Mouse (Mus musculus) mouse embryonic stem cell (cell line): Measurements from ENCODE around the gene Olfr1440.

ENCODE experiments used
- in situ Hi-C, 2 experiments: fragments of 300-500 bp; cut with MboI; formaldehyde crosslinking; loops; 1 replicate in 1 of 2; 3 replicates in 1 of 2; pipeline ENCODE4 v1.14.3; 2019 to 2020; ENCODE audit warnings: low sequenced_read_pairs in 2 of 2, low pct_unique_long_range_greater_than_20kb in 1 of 2, mixed read lengths in 1 of 2; ENCODE audit not compliant: unreplicated experiment in 1 of 2

The Olfr1440 gene

DNA sequence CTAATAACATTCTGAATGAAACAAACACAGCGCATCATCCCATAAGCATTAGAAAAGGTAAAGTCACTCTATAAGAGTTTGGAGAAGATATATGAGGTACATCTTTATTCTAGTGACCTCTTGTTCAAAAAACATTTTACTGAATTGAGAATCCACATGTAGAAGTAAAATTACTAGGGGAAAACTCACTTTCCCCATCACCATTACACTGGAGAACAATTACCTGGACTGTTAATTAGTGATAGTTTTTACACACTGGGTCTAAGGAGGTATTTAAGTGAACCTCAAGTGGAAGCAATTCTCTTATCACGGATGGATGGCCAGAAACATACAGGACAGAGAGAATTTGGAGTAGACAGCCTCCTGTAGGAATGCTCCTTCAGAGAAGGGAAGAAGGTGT, at the start of gene Olfr1440:
TSS of gene Olfr1440 (plus strand) at position 301 of the 400 bp plus-strand sequence.
- in situ Hi-C loops: no loop called here

- in situ Hi-C loops: no loop called here
These were observed 14.1 kb upstream of the Olfr1440 start for GRCm38 (mm10) chr19:12373004-12373403.

DNA sequence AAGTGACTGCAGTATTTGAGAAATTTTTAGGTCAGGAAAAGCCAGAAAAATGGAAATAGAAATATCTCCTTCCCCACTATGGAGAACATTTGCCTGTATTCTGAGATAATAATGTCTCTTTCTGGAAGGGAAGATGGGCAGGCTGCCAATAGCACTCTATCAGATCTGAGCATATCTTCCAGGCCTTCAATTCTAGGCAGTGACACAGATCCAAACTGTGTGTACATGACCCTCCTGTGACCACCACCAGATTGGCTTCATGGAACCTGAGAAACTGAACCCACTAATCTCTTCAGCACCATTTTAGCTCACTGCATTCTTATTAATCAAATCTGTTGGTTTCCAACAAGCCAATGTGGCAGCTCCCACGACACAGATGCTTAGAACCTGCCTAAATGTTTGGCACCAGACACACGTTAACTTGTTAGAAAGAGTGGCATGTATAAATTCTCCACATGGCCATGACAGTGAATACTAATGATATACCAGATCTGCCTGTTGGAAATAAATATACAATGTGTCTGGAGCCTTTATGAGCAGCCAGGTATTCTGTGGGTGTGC, 12.5 kb upstream of the Olfr1440 start:
- in situ Hi-C loops: no loop called here

DNA sequence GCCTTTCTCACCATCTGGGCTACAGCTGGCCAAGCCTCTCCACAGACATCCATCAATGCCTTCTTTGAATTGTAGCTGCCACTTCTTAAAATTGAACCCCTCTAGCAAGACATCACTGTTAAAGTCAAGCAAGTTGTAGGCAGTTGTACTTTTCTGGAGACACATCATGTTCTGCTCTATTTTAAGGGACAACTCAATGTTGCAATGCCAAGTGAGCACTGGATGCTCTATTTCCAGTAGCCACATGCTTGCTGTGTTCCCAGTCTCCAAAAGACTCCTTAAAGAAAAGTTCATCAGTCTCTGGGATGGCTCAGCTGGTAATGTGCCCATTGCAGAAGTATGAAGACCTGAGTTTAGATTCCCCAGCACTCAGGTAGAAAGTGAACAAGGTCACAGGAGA, 26.7 kb downstream of the Olfr1440 start:
- in situ Hi-C loops: loop anchor here in 1 of 2 experiments (10.0 kb wide), 1 partner anchor 279 kb away; no protein-coding TSS in a partner anchor

GRCm38 (mm10) chr19:12417361-12417760, 30.3 kb downstream of the Olfr1440 start, which contains the start of gene Olfr1441:
TSS of gene Olfr1441 (plus strand) at chr19:12417433.
- in situ Hi-C loops: loop anchor here in 1 of 2 experiments (10.0 kb wide), 1 partner anchor 283 kb away; no protein-coding TSS in a partner anchor

GRCm38 (mm10) chr19:12418312-12418711, 31.2 kb downstream of the Olfr1440 start:
- in situ Hi-C loops: loop anchor here in 1 of 2 experiments (10.0 kb wide), 1 partner anchor 284 kb away; no protein-coding TSS in a partner anchor

GRCm38 (mm10) chr19:12420555-12420954, 33.5 kb downstream of the Olfr1440 start:
- in situ Hi-C loops: loop anchor here in 1 of 2 experiments (5.0 kb wide), 1 partner anchor 288 kb away; no protein-coding TSS in a partner anchor

GRCm38 (mm10) chr19:12421680-12422079, 34.6 kb downstream of the Olfr1440 start:
- in situ Hi-C loops: loop anchor here in 1 of 2 experiments (5.0 kb wide), 1 partner anchor 289 kb away; no protein-coding TSS in a partner anchor

DNA sequence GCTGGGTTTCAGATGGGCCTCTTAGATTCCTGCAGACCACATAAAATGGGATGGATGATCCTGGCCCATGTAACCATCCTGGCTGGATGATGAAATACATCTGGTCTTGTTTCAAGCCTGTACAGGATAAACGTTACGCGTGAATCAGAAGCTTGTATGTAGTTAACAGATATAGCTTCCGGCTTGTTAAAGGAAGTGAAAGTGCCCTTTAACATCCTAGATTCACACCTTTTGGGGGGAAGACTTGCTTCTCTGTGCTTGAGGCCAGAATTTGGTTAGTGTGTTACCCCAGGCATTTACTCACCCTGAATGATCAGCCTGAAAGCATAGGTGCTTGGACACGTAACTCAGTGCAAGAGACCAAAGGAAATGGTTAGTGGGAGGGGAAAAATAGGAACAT, 40.0 kb downstream of the Olfr1440 start:
- in situ Hi-C loops: no loop called here

- in situ Hi-C loops: no loop called here
These were observed 40.5 kb downstream of the Olfr1440 start, which contains the start of gene Pfpl for GRCm38 (mm10) chr19:12427605-12428004. TSS of gene Pfpl (plus strand) at chr19:12427905.

- in situ Hi-C loops: no loop called here
These were observed 46.0 kb downstream of the Olfr1440 start for GRCm38 (mm10) chr19:12433033-12433432.

- in situ Hi-C loops: no loop called here
These were observed 47.9 kb downstream of the Olfr1440 start for GRCm38 (mm10) chr19:12435011-12435416.

DNA sequence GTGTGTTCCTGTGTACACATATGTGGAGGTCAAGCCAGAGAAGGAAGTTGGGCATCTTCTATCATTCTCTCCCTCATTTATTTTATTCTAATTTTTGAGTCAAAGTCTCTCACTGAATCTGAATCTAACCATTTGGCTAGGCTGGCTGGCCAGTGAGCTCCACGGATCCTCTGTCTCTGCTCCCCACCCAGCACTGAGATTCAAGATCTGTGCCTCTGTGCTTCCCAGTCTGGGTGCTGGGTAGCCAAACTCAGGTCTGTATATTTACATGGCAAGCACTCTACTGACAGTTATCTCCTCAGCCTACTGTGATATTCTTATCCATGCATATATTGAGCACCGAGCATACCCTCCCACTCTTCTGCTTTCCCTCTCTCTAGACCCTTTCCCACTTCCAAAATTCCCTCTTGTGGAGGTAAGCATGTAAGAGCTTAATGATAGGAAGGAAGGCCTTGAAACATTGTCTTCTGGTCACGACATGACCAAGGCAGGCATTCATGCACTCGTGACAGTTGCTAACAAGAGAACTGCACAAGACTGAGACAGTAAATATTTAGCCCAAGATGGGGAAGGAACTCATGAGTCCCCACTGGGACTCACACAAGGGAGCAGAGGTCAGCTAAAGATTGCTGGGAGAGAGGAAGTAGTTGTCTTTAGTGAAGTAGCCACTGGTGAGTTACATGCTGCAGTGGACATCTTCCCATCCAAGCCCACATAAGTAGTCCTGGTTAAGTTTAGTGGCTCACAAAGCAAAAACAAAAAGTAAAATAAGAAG, 48.9 kb downstream of the Olfr1440 start:
- in situ Hi-C loops: no loop called here

DNA sequence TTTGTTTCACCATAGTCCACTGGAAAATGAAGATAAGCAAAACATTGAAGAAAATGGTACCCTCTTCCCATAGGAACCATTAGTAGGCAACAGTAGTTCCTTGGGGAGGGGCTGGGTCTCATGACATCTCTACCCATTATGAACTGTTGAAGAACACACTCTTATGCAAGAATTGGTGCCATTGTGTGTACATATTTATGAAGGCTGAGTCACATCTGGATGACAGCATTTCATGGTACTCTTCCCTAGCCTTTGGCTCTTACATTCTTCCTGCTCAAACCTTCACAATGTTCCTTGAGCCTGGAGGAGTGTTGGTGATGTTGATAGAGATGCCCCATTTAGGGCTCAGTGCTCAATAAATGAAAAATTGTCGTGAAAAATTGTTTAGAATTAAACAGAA, 52.5 kb downstream of the Olfr1440 start:
- in situ Hi-C loops: no loop called here

GRCm38 (mm10) chr19:12440103-12440725, 53.1 kb downstream of the Olfr1440 start:
- in situ Hi-C loops: no loop called here

GRCm38 (mm10) chr19:12442560-12442959, 55.5 kb downstream of the Olfr1440 start:
- in situ Hi-C loops: no loop called here

GRCm38 (mm10) chr19:12445014-12445413, 57.9 kb downstream of the Olfr1440 start:
- in situ Hi-C loops: no loop called here
